Mouse (Mus musculus): ENCODE results near the gene 1110002E22Rik. TPM values are rescaled to one million over a fixed set of nuclear protein-coding genes. Genes with fewer than 3 reads are reported as not detected.

1110002E22Rik gene
- polyA plus RNA-seq, 1 experiment from 2014 or later, result 7.5 TPM

GRCm38 (mm10) chr3:138078701-138079100, 13.8 kb downstream of the 1110002E22Rik start:
- peaks cover 17% of the 10 kb centered on the region for H3K4me1 ChIP-seq (ENCODE audit: control insufficient read depth, insufficient read depth, low read length)

GRCm38 (mm10) chr3:138083073-138083637, 18.3 kb downstream of the 1110002E22Rik start:
- DNase-seq (ENCODE audit: low spot score) (no peak), ATAC-seq (ENCODE audit: low read depth) (no peak)
- H3K9ac ChIP-seq (ENCODE audit: low read depth, low read length), result no peak overlapping the region
- H3K27ac ChIP-seq (replicated peaks; ENCODE audit: low read depth, low read length), result no peak overlapping the region
- no peaks in the 10 kb centered on the region for H3K36me3 ChIP-seq (ENCODE audit: control insufficient read depth, insufficient read depth, low read length)
- no peak overlapping the region for H3K4me3 ChIP-seq (ENCODE audit: low read depth, low read length)
- H3K4me1 ChIP-seq (ENCODE audit: control insufficient read depth, insufficient read depth, low read length), result peaks cover 3% of the 10 kb centered on the region; the same call in 1 of the 2 replicates
- no peak overlapping the region for H3K4me2 ChIP-seq (ENCODE audit: low read depth, low read length)
- no peaks in the 10 kb centered on the region for H3K27me3 ChIP-seq (replicated peaks; ENCODE audit: control insufficient read depth, insufficient read depth, low read length)
- no peaks in the 10 kb centered on the region for H3K9me3 ChIP-seq (ENCODE audit: control insufficient read depth, low read length)
- WGBS, result 88% methylated on average over 1 of the region's 1 CpGs

More at GRCm38 (mm10) chr3:138078701-138079100, 13.8 kb downstream of the 1110002E22Rik start:
- Histone ChIP-seq H3K9ac (ENCODE audit: low read depth, low read length) (no peak overlapping the region), H3K36me3 (ENCODE audit: control insufficient read depth, insufficient read depth, low read length) (no peaks in the 10 kb centered on the region), H3K9me3 (ENCODE audit: control insufficient read depth, low read length) (no peaks in the 10 kb centered on the region), H3K27ac (replicated peaks; ENCODE audit: low read depth, low read length) (no peak overlapping the region), H3K27me3 (replicated peaks; ENCODE audit: control insufficient read depth, insufficient read depth, low read length) (no peaks in the 10 kb centered on the region), H3K4me2 (ENCODE audit: low read depth, low read length) (no peak overlapping the region), H3K4me3 (ENCODE audit: low read depth, low read length) (no peak overlapping the region)
- DNase-seq (ENCODE audit: low spot score) (no peak), ATAC-seq (ENCODE audit: low read depth) (no peak)
- WGBS, result 67% methylated on average over 1 of the region's 1 CpGs

GRCm38 (mm10) chr3:138083896-138084295, 19.0 kb downstream of the 1110002E22Rik start:
- ATAC-seq (ENCODE audit: low read depth), result no peak
- no peaks in the 10 kb centered on the region for H3K36me3 ChIP-seq (ENCODE audit: control insufficient read depth, insufficient read depth, low read length)
- H3K9ac ChIP-seq (ENCODE audit: low read depth, low read length), result no peak overlapping the region
- H3K27me3 ChIP-seq (replicated peaks; ENCODE audit: control insufficient read depth, insufficient read depth, low read length), result no peaks in the 10 kb centered on the region
- 79% methylated on average over 4 of the region's 4 CpGs for WGBS
- no peak overlapping the region for H3K4me3 ChIP-seq (ENCODE audit: low read depth, low read length)
- H3K27ac ChIP-seq (replicated peaks; ENCODE audit: low read depth, low read length), result no peak overlapping the region
- no peaks in the 10 kb centered on the region for H3K9me3 ChIP-seq (ENCODE audit: control insufficient read depth, low read length)
- no peak overlapping the region for H3K4me2 ChIP-seq (ENCODE audit: low read depth, low read length)
- H3K4me1 ChIP-seq (ENCODE audit: control insufficient read depth, insufficient read depth, low read length), result 0 out of 2 replicates have a peak, but pooled peaks cover 3% of the 10 kb centered on the region
- no peak for DNase-seq (ENCODE audit: low spot score)

- DNase-seq (ENCODE audit: low spot score), result peak; percentile 58
- no peak overlapping the region for H3K9ac ChIP-seq (ENCODE audit: low read depth, low read length)
- H3K27me3 ChIP-seq (replicated peaks; ENCODE audit: control insufficient read depth, insufficient read depth, low read length), result no peaks in the 10 kb centered on the region
- H3K4me1 ChIP-seq (ENCODE audit: control insufficient read depth, insufficient read depth, low read length), result 0 out of 2 replicates have a peak, but pooled peaks cover 4% of the 10 kb centered on the region
- peak overlapping the region; percentile 41 for H3K27ac ChIP-seq (replicated peaks; ENCODE audit: low read depth, low read length)
- no peaks in the 10 kb centered on the region for H3K9me3 ChIP-seq (ENCODE audit: control insufficient read depth, low read length)
- H3K36me3 ChIP-seq (ENCODE audit: control insufficient read depth, insufficient read depth, low read length), result no peaks in the 10 kb centered on the region
- no peak overlapping the region for H3K4me3 ChIP-seq (ENCODE audit: low read depth, low read length)
- ATAC-seq (ENCODE audit: low read depth), result no peak
- WGBS, result 51% methylated on average over 3 of the region's 3 CpGs
- H3K4me2 ChIP-seq (ENCODE audit: low read depth, low read length), result no peak overlapping the region
Observed at GRCm38 (mm10) chr3:138095301-138095700, 30.4 kb downstream of the 1110002E22Rik start.

GRCm38 (mm10) chr3:138095718-138096117, 30.9 kb downstream of the 1110002E22Rik start:
- 28% methylated on average over 10 of the region's 10 CpGs for WGBS
- peak; percentile 84 for ATAC-seq (ENCODE audit: low read depth)
- 0 out of 2 replicates have a peak, but pooled peaks cover 4% of the 10 kb centered on the region for H3K4me1 ChIP-seq (ENCODE audit: control insufficient read depth, insufficient read depth, low read length)
- no peak overlapping the region for H3K4me2 ChIP-seq (ENCODE audit: low read depth, low read length)
- H3K4me3 ChIP-seq (ENCODE audit: low read depth, low read length), result no peak overlapping the region
- H3K27ac ChIP-seq (replicated peaks; ENCODE audit: low read depth, low read length), result peak overlapping the region; percentile 41
- no peaks in the 10 kb centered on the region for H3K9me3 ChIP-seq (ENCODE audit: control insufficient read depth, low read length)
- no peaks in the 10 kb centered on the region for H3K36me3 ChIP-seq (ENCODE audit: control insufficient read depth, insufficient read depth, low read length)
- H3K27me3 ChIP-seq (replicated peaks; ENCODE audit: control insufficient read depth, insufficient read depth, low read length), result no peaks in the 10 kb centered on the region
- no peak overlapping the region for H3K9ac ChIP-seq (ENCODE audit: low read depth, low read length)
- peak; percentile 92 for DNase-seq (ENCODE audit: low spot score)

- no peaks in the 10 kb centered on the region for H3K36me3 ChIP-seq (ENCODE audit: control insufficient read depth, insufficient read depth, low read length)
- no peaks in the 10 kb centered on the region for H3K9me3 ChIP-seq (ENCODE audit: control insufficient read depth, low read length)
- no peak overlapping the region for H3K9ac ChIP-seq (ENCODE audit: low read depth, low read length)
- DNase-seq (ENCODE audit: low spot score) (no peak), ATAC-seq (ENCODE audit: low read depth) (no peak)
- 0 out of 2 replicates have a peak, but pooled peaks cover 4% of the 10 kb centered on the region for H3K4me1 ChIP-seq (ENCODE audit: control insufficient read depth, insufficient read depth, low read length)
- H3K4me3 ChIP-seq (ENCODE audit: low read depth, low read length), result no peak overlapping the region
- no peak overlapping the region for H3K4me2 ChIP-seq (ENCODE audit: low read depth, low read length)
- H3K27me3 ChIP-seq (replicated peaks; ENCODE audit: control insufficient read depth, insufficient read depth, low read length), result no peaks in the 10 kb centered on the region
- WGBS, result 84% methylated on average over 19 of the region's 19 CpGs
- peak overlapping the region; percentile 63; the same call in 1 of the 2 replicates for H3K27ac ChIP-seq (replicated peaks; ENCODE audit: low read depth, low read length)
Observed at GRCm38 (mm10) chr3:138096263-138097028, 31.6 kb downstream of the 1110002E22Rik start.

GRCm38 (mm10) chr3:138097718-138098117, 32.9 kb downstream of the 1110002E22Rik start:
- Histone ChIP-seq H3K9me3 (ENCODE audit: control insufficient read depth, low read length) (no peaks in the 10 kb centered on the region), H3K4me1 (ENCODE audit: control insufficient read depth, insufficient read depth, low read length) (0 out of 2 replicates have a peak, but pooled peaks cover 4% of the 10 kb centered on the region), H3K27ac (replicated peaks; ENCODE audit: low read depth, low read length) (peak overlapping the region; percentile 48; the same call in 1 of the 2 replicates), H3K36me3 (ENCODE audit: control insufficient read depth, insufficient read depth, low read length) (no peaks in the 10 kb centered on the region), H3K9ac (ENCODE audit: low read depth, low read length) (no peak overlapping the region), H3K27me3 (replicated peaks; ENCODE audit: control insufficient read depth, insufficient read depth, low read length) (no peaks in the 10 kb centered on the region), H3K4me2 (ENCODE audit: low read depth, low read length) (no peak overlapping the region), H3K4me3 (ENCODE audit: low read depth, low read length) (no peak overlapping the region)
- ATAC-seq (ENCODE audit: low read depth) (peak; percentile 45; the same call in 1 of the 2 replicates), DNase-seq (ENCODE audit: low spot score) (peak; percentile 58)
- 71% methylated on average over 1 of the region's 1 CpGs for WGBS

- no peaks in the 10 kb centered on the region for H3K27me3 ChIP-seq (replicated peaks; ENCODE audit: control insufficient read depth, insufficient read depth, low read length)
- 82% methylated on average over 4 of the region's 4 CpGs for WGBS
- H3K4me1 ChIP-seq (ENCODE audit: control insufficient read depth, insufficient read depth, low read length), result no peaks in the 10 kb centered on the region
- H3K4me2 ChIP-seq (ENCODE audit: low read depth, low read length), result no peak overlapping the region
- no peaks in the 10 kb centered on the region for H3K36me3 ChIP-seq (ENCODE audit: control insufficient read depth, insufficient read depth, low read length)
- DNase-seq (ENCODE audit: low spot score) (no peak), ATAC-seq (ENCODE audit: low read depth) (no peak)
- H3K9me3 ChIP-seq (ENCODE audit: control insufficient read depth, low read length), result no peaks in the 10 kb centered on the region
- no peak overlapping the region for H3K4me3 ChIP-seq (ENCODE audit: low read depth, low read length)
- no peak overlapping the region for H3K27ac ChIP-seq (replicated peaks; ENCODE audit: low read depth, low read length)
- H3K9ac ChIP-seq (ENCODE audit: low read depth, low read length), result no peak overlapping the region
Observed at GRCm38 (mm10) chr3:138101936-138102335, 37.1 kb downstream of the 1110002E22Rik start.

Measured in embryonic facial prominence, embryonic 14.5 days (tissue).